Mouse (Mus musculus): ENCODE data around the gene Thap8.

The Thap8 gene

GRCm38 (mm10) chr7:30315559-30316529 is 36.0 kb downstream of the Thap8 start:
- no peak for DNase-seq (ENCODE audit: low read depth, low spot score)

- no peak for DNase-seq (ENCODE audit: low read depth, low spot score)
Observed at GRCm38 (mm10) chr7:30318142-30318541, 38.2 kb downstream of the Thap8 start.

- no peak for DNase-seq (ENCODE audit: low read depth, low spot score)
Observed at GRCm38 (mm10) chr7:30320946-30321345, 41.1 kb downstream of the Thap8 start.

GRCm38 (mm10) chr7:30321539-30322284 is 41.8 kb downstream of the Thap8 start, which contains the start of gene E130208F15Rik:
TSS of gene E130208F15Rik (plus strand) at chr7:30321740.
- peak; percentile 91 for DNase-seq (ENCODE audit: low read depth, low spot score)

- DNase-seq (ENCODE audit: low read depth, low spot score), result peak; percentile 97
Observed at GRCm38 (mm10) chr7:30322285-30322667, 42.4 kb downstream of the Thap8 start.

GRCm38 (mm10) chr7:30322865-30323264 is 43.0 kb downstream of the Thap8 start:
- DNase-seq (ENCODE audit: low read depth, low spot score), result peak; percentile 85

GRCm38 (mm10) chr7:30323795-30324194 is 43.9 kb downstream of the Thap8 start, which contains the start of gene Sdhaf1:
TSS of gene Sdhaf1 (minus strand) at chr7:30323895.
- DNase-seq (ENCODE audit: low read depth, low spot score), result no peak

- no peak for DNase-seq (ENCODE audit: low read depth, low spot score)
Observed at GRCm38 (mm10) chr7:30324300-30324944, 44.5 kb downstream of the Thap8 start.

- DNase-seq (ENCODE audit: low read depth, low spot score), result peak; percentile 77
Observed at GRCm38 (mm10) chr7:30325364-30325763, 45.5 kb downstream of the Thap8 start.

- DNase-seq (ENCODE audit: low read depth, low spot score), result no peak
Observed at GRCm38 (mm10) chr7:30326427-30326826, 46.5 kb downstream of the Thap8 start.

GRCm38 (mm10) chr7:30327140-30327539 is 47.2 kb downstream of the Thap8 start:
- peak; percentile 55 for DNase-seq (ENCODE audit: low read depth, low spot score)

- no peak for DNase-seq (ENCODE audit: low read depth, low spot score)
Observed at GRCm38 (mm10) chr7:30328379-30328778, 48.5 kb downstream of the Thap8 start.

GRCm38 (mm10) chr7:30331887-30332286 is 52.0 kb downstream of the Thap8 start:
- peak; percentile 91 for DNase-seq (ENCODE audit: low read depth, low spot score)

- DNase-seq (ENCODE audit: low read depth, low spot score), result peak; percentile 73
Observed at GRCm38 (mm10) chr7:30332622-30333259, 52.8 kb downstream of the Thap8 start.

GRCm38 (mm10) chr7:30333436-30333835 is 53.5 kb downstream of the Thap8 start:
- peak; percentile 62 for DNase-seq (ENCODE audit: low read depth, low spot score)

- no peak for DNase-seq (ENCODE audit: low read depth, low spot score)
Observed at GRCm38 (mm10) chr7:30334563-30334962, 54.7 kb downstream of the Thap8 start.

- DNase-seq (ENCODE audit: low read depth, low spot score), result no peak
Observed at GRCm38 (mm10) chr7:30335688-30336087, 55.8 kb downstream of the Thap8 start.

GRCm38 (mm10) chr7:30336384-30336783 is 56.5 kb downstream of the Thap8 start:
- DNase-seq (ENCODE audit: low read depth, low spot score), result peak; percentile 77

GRCm38 (mm10) chr7:30339432-30340109 is 59.7 kb downstream of the Thap8 start:
- DNase-seq (ENCODE audit: low read depth, low spot score), result no peak
